9 mouse cellular contexts compared by ENCODE assay signal in the genomic region with DNA sequence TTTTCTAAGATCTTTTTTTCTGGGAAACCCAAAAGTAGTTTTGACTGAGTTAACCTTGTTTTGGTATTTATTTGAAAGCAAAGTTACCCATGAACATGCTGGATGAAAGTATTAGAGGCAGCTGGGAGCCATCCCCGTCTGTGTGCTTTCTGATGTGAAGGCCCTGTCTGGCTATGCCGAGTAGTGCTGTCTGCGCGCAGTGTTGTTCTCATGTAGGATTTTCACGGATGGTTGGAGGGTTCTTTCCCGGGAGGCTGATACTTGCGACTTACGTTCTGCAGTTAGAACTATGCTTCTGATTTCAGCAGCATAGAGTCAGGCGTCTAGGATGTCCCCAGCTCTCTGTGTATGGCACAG. TPM values are rescaled to one million over a fixed set of nuclear protein-coding genes. Genes with fewer than 3 reads are reported as not detected.
DNase-seq lines count a peak whose midpoint lies in the region; ATAC-seq and TF ChIP-seq lines count a peak whose summit lies in the region.
"Had no signal": no experiment of that assay in that cellular context is flagged by ENCODE, and none has a peak within 500 bp of the region (broad histone marks: within the 10 kb centered on the region; RNA-seq: fewer than 3 reads in every experiment).

No protein-coding gene starts in this region.

- no peak for TF ChIP-seq CTCF in layer of hippocampus, adult 2 months (conservative IDR thresholded peaks at IDR 0.05)
- TF ChIP-seq CTCF in kidney, postnatal 0 days (IDR thresholded peaks at IDR 0.05; ENCODE audit: low read depth): no peak

- no peaks in the 10 kb centered on the region for H3K9me3 ChIP-seq in embryonic facial prominence, embryonic 11.5 days (replicated peaks; ENCODE audit: control insufficient read depth, low read length)
- no peaks in the 10 kb centered on the region for H3K9me3 ChIP-seq in kidney, postnatal 0 days (replicated peaks; ENCODE audit: low read length)
- H3K9me3 ChIP-seq in intestine, embryonic 15.5 days: no peaks in the 10 kb centered on the region

- H3K4me1 ChIP-seq in embryonic facial prominence, embryonic 11.5 days (ENCODE audit: control insufficient read depth, insufficient read depth, low read length): peaks cover 4% of the 10 kb centered on the region; the same call in 1 of the 2 replicates
- H3K4me1 ChIP-seq in kidney, postnatal 0 days (replicated peaks; ENCODE audit: insufficient read depth, low read length): no peaks in the 10 kb centered on the region; the same call in 1 of the 2 replicates
- H3K4me1 ChIP-seq in intestine, embryonic 15.5 days (replicated peaks): 0 out of 2 replicates have a peak, but pooled peaks cover 3% of the 10 kb centered on the region

- H3K4me2 ChIP-seq in embryonic facial prominence, embryonic 11.5 days (ENCODE audit: low read depth, low read length): no peak overlapping the region
- 0 out of 2 replicates have a peak overlapping the region, but pooled peaks have one; percentile 3 for H3K4me2 ChIP-seq in kidney, postnatal 0 days (ENCODE audit: low read length)
- H3K4me2 ChIP-seq in intestine, embryonic 15.5 days (replicated peaks): no peak overlapping the region

- H3K36me3 ChIP-seq in embryonic facial prominence, embryonic 11.5 days (replicated peaks; ENCODE audit: control insufficient read depth, insufficient read depth, low read depth, low read length): no peaks in the 10 kb centered on the region
- no peaks in the 10 kb centered on the region for H3K36me3 ChIP-seq in kidney, postnatal 0 days (ENCODE audit: insufficient read depth, low read length)
- H3K36me3 ChIP-seq in intestine, embryonic 15.5 days: no peaks in the 10 kb centered on the region

- no peaks in the 10 kb centered on the region for H3K27me3 ChIP-seq in embryonic facial prominence, embryonic 11.5 days (ENCODE audit: control insufficient read depth, insufficient read depth, low read length)
- no peaks in the 10 kb centered on the region for H3K27me3 ChIP-seq in kidney, postnatal 0 days (ENCODE audit: insufficient read depth, low read length)
- no peaks in the 10 kb centered on the region for H3K27me3 ChIP-seq in intestine, embryonic 15.5 days (replicated peaks)

- H3K27ac ChIP-seq in layer of hippocampus, adult 2 months: peak overlapping the region; percentile 76
- peak overlapping the region; percentile 43 for H3K27ac ChIP-seq in embryonic facial prominence, embryonic 11.5 days (replicated peaks; ENCODE audit: low read depth, low read length)
- peak overlapping the region; percentile 70 for H3K27ac ChIP-seq in kidney, postnatal 0 days
- H3K27ac ChIP-seq in intestine, embryonic 15.5 days: no peak overlapping the region
- H3K27ac ChIP-seq: macrophage had no signal

- no peak overlapping the region; the same call in 1 of the 2 replicates for H3K4me3 ChIP-seq in layer of hippocampus, adult 2 months
- H3K4me3 ChIP-seq in embryonic facial prominence, embryonic 11.5 days (ENCODE audit: low read depth, low read length): no peak overlapping the region
- H3K4me3 ChIP-seq in kidney, postnatal 0 days (replicated peaks; ENCODE audit: low read depth, low read length): no peak overlapping the region
- H3K4me3 ChIP-seq in intestine, embryonic 15.5 days (replicated peaks): no peak overlapping the region

- no peak for DNase-seq in layer of hippocampus, adult 2 months (ENCODE audit: low spot score in 2 of 2)
- DNase-seq in layer of hippocampus, adult 9-11 months: no peak
- peak; percentile 27 for DNase-seq in embryonic facial prominence, embryonic 11.5 days (ENCODE audit: low spot score)
- peak; percentile 39 for DNase-seq in kidney, postnatal 0 days (ENCODE audit: low spot score)
- DNase-seq in retina, embryonic 14.5 days (ENCODE audit: low spot score): peak; percentile 67
- no peak for DNase-seq in urinary bladder, postnatal 10 days (ENCODE audit: low spot score)
- DNase-seq: gastrocnemius, postnatal 10 days had no signal

- 0 out of 2 replicates have a peak overlapping the region, but pooled peaks have one; percentile 23 for H3K9ac ChIP-seq in embryonic facial prominence, embryonic 11.5 days (replicated peaks; ENCODE audit: low read length)
- no peak overlapping the region for H3K9ac ChIP-seq in kidney, postnatal 0 days (ENCODE audit: low read depth, low read length)
- H3K9ac ChIP-seq in intestine, embryonic 15.5 days: no peak overlapping the region

- no peak for ATAC-seq in embryonic facial prominence, embryonic 11.5 days (replicated peaks; ENCODE audit: insufficient number of reproducible peaks, low FRiP score, low TSS enrichment, low read depth)
- no peak for ATAC-seq in kidney, postnatal 0 days (replicated peaks; ENCODE audit: low FRiP score, low read depth)
- ATAC-seq in intestine, embryonic 15.5 days: no peak

- 42% methylated on average over 9 of the region's 9 CpGs for WGBS in embryonic facial prominence, embryonic 11.5 days
- 41% methylated on average over 9 of the region's 9 CpGs for WGBS in kidney, postnatal 0 days
- WGBS in intestine, embryonic 15.5 days: 71% methylated on average over 9 of the region's 9 CpGs

RNA-seq across cellular contexts. Expression of gene Bcas3, which starts 39.9 kb away (rescaled TPM):
- 10 to 100 TPM; 67.6 to 75.1 TPM for total RNA-seq in layer of hippocampus, adult 2 months (2021)
- polyA plus RNA-seq in embryonic facial prominence, embryonic 11.5 days (2014; fragmentation: Nextera tagmentation; extraction: Ambion mirVana): 31.2 and 41.1 TPM in 2 replicates
- polyA plus RNA-seq in kidney, postnatal 0 days (2015; fragmentation: Nextera tagmentation; extraction: Ambion mirVana): 29.7 and 31.5 TPM in 2 replicates
- 13.4 and 14.7 TPM in 2 replicates for polyA plus RNA-seq in intestine, embryonic 15.5 days (2015; fragmentation: Nextera tagmentation; extraction: Ambion mirVana)

Comparison
In these comparisons a context has a peak if more than half of its experiments do, and no peak if none do; other contexts are left out.
1. DNase-seq: peak in embryonic facial prominence, embryonic 11.5 days (single experiment), kidney, postnatal 0 days (single experiment) and retina, embryonic 14.5 days (single experiment); none in layer of hippocampus, adult 2 months (0 of 2), layer of hippocampus, adult 9-11 months (single experiment) and urinary bladder, postnatal 10 days (single experiment).